In genomic region chr7:83745065-83745412, GRCm38 (mm10) we compare ENCODE assay signal across 11 mouse cellular contexts. TPM values are rescaled to one million over a fixed set of nuclear protein-coding genes. Genes with fewer than 3 reads are reported as not detected.
DNase-seq lines count a peak whose midpoint lies in the region; ATAC-seq and TF ChIP-seq lines count a peak whose summit lies in the region.
"Had no signal": no experiment of that assay in that cellular context is flagged by ENCODE, and none has a peak within 500 bp of the region (broad histone marks: within the 10 kb centered on the region; RNA-seq: fewer than 3 reads in every experiment).

No protein-coding gene starts in this region.

- H3K27ac ChIP-seq in heart, embryonic 10.5 days: peak overlapping the region; percentile 49; the same call in 1 of the 2 replicates
- H3K27ac ChIP-seq in midbrain, embryonic 16.5 days (ENCODE audit: low read length): no peak overlapping the region
- H3K27ac ChIP-seq in midbrain, embryonic 14.5 days (replicated peaks; ENCODE audit: low read depth, low read length): no peak overlapping the region
- peak overlapping the region; percentile 70 for H3K27ac ChIP-seq in intestine, embryonic 15.5 days
- H3K27ac ChIP-seq in stomach, postnatal 0 days (replicated peaks): peak overlapping the region; percentile 78

- intact Hi-C loops in heart, postnatal 25 days (cut with DNase I): no loop called here

- 0 out of 2 replicates have a peak, but pooled peaks cover 8% of the 10 kb centered on the region for H3K27me3 ChIP-seq in heart, embryonic 10.5 days (ENCODE audit: insufficient read depth, poor library complexity, severe bottlenecking)
- H3K27me3 ChIP-seq in midbrain, embryonic 16.5 days (ENCODE audit: control insufficient read depth, insufficient read depth, low read depth, low read length): no peaks in the 10 kb centered on the region
- H3K27me3 ChIP-seq in midbrain, embryonic 14.5 days (ENCODE audit: control insufficient read depth, insufficient read depth, low read length): no peaks in the 10 kb centered on the region
- no peaks in the 10 kb centered on the region for H3K27me3 ChIP-seq in intestine, embryonic 15.5 days (replicated peaks)
- H3K27me3 ChIP-seq in stomach, postnatal 0 days (ENCODE audit: control insufficient read depth, insufficient read depth, low read length): no peaks in the 10 kb centered on the region

- H3K4me3 ChIP-seq in heart, embryonic 10.5 days: no peak overlapping the region
- H3K4me3 ChIP-seq in midbrain, embryonic 16.5 days (ENCODE audit: low read depth, low read length): no peak overlapping the region
- H3K4me3 ChIP-seq in midbrain, embryonic 14.5 days (replicated peaks; ENCODE audit: low read depth, low read length): no peak overlapping the region
- no peak overlapping the region for H3K4me3 ChIP-seq in intestine, embryonic 15.5 days (replicated peaks)
- H3K4me3 ChIP-seq in stomach, postnatal 0 days (ENCODE audit: low read depth, low read length): peak overlapping the region; percentile 25

- TF ChIP-seq CTCF in stomach, postnatal 0 days (IDR thresholded peaks at IDR 0.05; ENCODE audit: low read depth): no peak

- TF ChIP-seq EP300 in stomach, postnatal 0 days (optimal IDR thresholded peaks at IDR 0.05): no peak

- H3K9ac ChIP-seq in midbrain, embryonic 16.5 days (ENCODE audit: low read depth, low read length): no peak overlapping the region
- H3K9ac ChIP-seq in midbrain, embryonic 14.5 days (replicated peaks; ENCODE audit: low read length): no peak overlapping the region
- no peak overlapping the region for H3K9ac ChIP-seq in intestine, embryonic 15.5 days
- H3K9ac ChIP-seq in stomach, postnatal 0 days (ENCODE audit: low read length): peak overlapping the region; percentile 23; the same call in 1 of the 2 replicates
- H3K9ac ChIP-seq: liver, postnatal 0 days had no signal

- H3K9me3 ChIP-seq in heart, embryonic 10.5 days: no peaks in the 10 kb centered on the region
- no peaks in the 10 kb centered on the region for H3K9me3 ChIP-seq in midbrain, embryonic 16.5 days (replicated peaks; ENCODE audit: control insufficient read depth, low read length, poor library complexity, severe bottlenecking)
- no peaks in the 10 kb centered on the region for H3K9me3 ChIP-seq in midbrain, embryonic 14.5 days (ENCODE audit: control insufficient read depth, low read length)
- no peaks in the 10 kb centered on the region for H3K9me3 ChIP-seq in intestine, embryonic 15.5 days
- H3K9me3 ChIP-seq in stomach, postnatal 0 days (ENCODE audit: control insufficient read depth, low read length): no peaks in the 10 kb centered on the region

- 0 out of 2 replicates have a peak, but pooled peaks have one; percentile 8 for ATAC-seq in midbrain, embryonic 16.5 days
- ATAC-seq in midbrain, embryonic 14.5 days (ENCODE audit: low FRiP score, low TSS enrichment): no peak
- no peak; the same call in 1 of the 2 replicates for ATAC-seq in intestine, embryonic 15.5 days
- no peak for ATAC-seq in stomach, postnatal 0 days (ENCODE audit: low FRiP score, low TSS enrichment)
- ATAC-seq in inflammation-experienced regulatory T-cells, adult 6 months: no peak
- ATAC-seq: liver, postnatal 0 days had no signal

- H3K36me3 ChIP-seq in heart, embryonic 10.5 days: no peaks in the 10 kb centered on the region
- H3K36me3 ChIP-seq in midbrain, embryonic 16.5 days (ENCODE audit: control insufficient read depth, insufficient read depth, low read length): no peaks in the 10 kb centered on the region
- H3K36me3 ChIP-seq in midbrain, embryonic 14.5 days (ENCODE audit: control insufficient read depth, insufficient read depth, low read length): no peaks in the 10 kb centered on the region
- H3K36me3 ChIP-seq in intestine, embryonic 15.5 days: no peaks in the 10 kb centered on the region
- no peaks in the 10 kb centered on the region for H3K36me3 ChIP-seq in stomach, postnatal 0 days (ENCODE audit: control insufficient read depth, insufficient read depth, low read length)

- H3K4me1 ChIP-seq in heart, embryonic 10.5 days: peaks cover 25% of the 10 kb centered on the region
- peaks cover 6% of the 10 kb centered on the region; the same call in 1 of the 2 replicates for H3K4me1 ChIP-seq in midbrain, embryonic 16.5 days (ENCODE audit: control insufficient read depth, insufficient read depth, low read length)
- 0 out of 2 replicates have a peak, but pooled peaks cover 5% of the 10 kb centered on the region for H3K4me1 ChIP-seq in midbrain, embryonic 14.5 days (ENCODE audit: control insufficient read depth, insufficient read depth, low read length)
- H3K4me1 ChIP-seq in intestine, embryonic 15.5 days (replicated peaks): no peaks in the 10 kb centered on the region
- 0 out of 2 replicates have a peak, but pooled peaks cover 2% of the 10 kb centered on the region for H3K4me1 ChIP-seq in stomach, postnatal 0 days (replicated peaks; ENCODE audit: control insufficient read depth, insufficient read depth)

- no peak for DNase-seq in heart, embryonic 10.5 days (ENCODE audit: low spot score)
- DNase-seq in heart, postnatal 25 days (ENCODE audit: low spot score): no peak
- DNase-seq in midbrain, embryonic 14.5 days: no peak
- no peak for DNase-seq in stomach, postnatal 0 days (ENCODE audit: low spot score)
- DNase-seq in right cerebral cortex, postnatal 4 days: no peak
- DNase-seq: layer of hippocampus, adult 9-11 months; thymus, postnatal 25 days had no signal

- H3K4me2 ChIP-seq in midbrain, embryonic 16.5 days (ENCODE audit: low read length): peak overlapping the region; percentile 29; the same call in 1 of the 2 replicates
- no peak overlapping the region for H3K4me2 ChIP-seq in midbrain, embryonic 14.5 days (ENCODE audit: low read length)
- H3K4me2 ChIP-seq in intestine, embryonic 15.5 days (replicated peaks): peak overlapping the region; percentile 46
- peak overlapping the region; percentile 42 for H3K4me2 ChIP-seq in stomach, postnatal 0 days (replicated peaks; ENCODE audit: low read depth)

- WGBS in heart, embryonic 10.5 days: 70% methylated on average over 9 of the region's 9 CpGs
- WGBS in midbrain, embryonic 16.5 days: 78% methylated on average over 9 of the region's 9 CpGs
- 77% methylated on average over 9 of the region's 9 CpGs for WGBS in midbrain, embryonic 14.5 days
- WGBS in intestine, embryonic 15.5 days: 65% methylated on average over 9 of the region's 9 CpGs
- 52% methylated on average over 9 of the region's 9 CpGs for WGBS in stomach, postnatal 0 days

RNA-seq across cellular contexts. Expression of gene Il16, which starts 0.5 kb away (rescaled TPM):
- polyA plus RNA-seq in heart, embryonic 10.5 days (2016; fragmentation: Nextera tagmentation; extraction: Ambion mirVana): 1.7 and 2.0 TPM in 2 replicates
- 1 to 10 TPM; 8.2 to 8.4 TPM for total RNA-seq in heart, postnatal 25 days (2021)
- polyA plus RNA-seq in midbrain, embryonic 16.5 days (2015; fragmentation: Nextera tagmentation; extraction: Ambion mirVana): 0.84 and 0.96 TPM in 2 replicates
- polyA plus RNA-seq in midbrain, embryonic 14.5 days (2014; fragmentation: Nextera tagmentation; extraction: Ambion mirVana): 0.43 and 0.70 TPM in 2 replicates
- polyA plus RNA-seq in intestine, embryonic 15.5 days (2015; fragmentation: Nextera tagmentation; extraction: Ambion mirVana): 3.9 and 4.5 TPM in 2 replicates
- 2.6 and 2.8 TPM in 2 replicates for polyA plus RNA-seq in stomach, postnatal 0 days (2015; fragmentation: Nextera tagmentation; extraction: Ambion mirVana)
- 100 to 1,000 TPM; 206 to 386 (median 321) TPM for polyA plus RNA-seq in inflammation-experienced regulatory T-cells, adult 6 months (2017; shearing (Covaris generic))

RNA-seq across cellular contexts. Expression of gene Cfap161, which starts 49.6 kb away (rescaled TPM):
- polyA plus RNA-seq in heart, embryonic 10.5 days (2016; fragmentation: Nextera tagmentation; extraction: Ambion mirVana): 1.1 and 3.7 TPM in 2 replicates
- not detected for total RNA-seq in heart, postnatal 25 days (2021)
- 1.8 and 2.3 TPM in 2 replicates for polyA plus RNA-seq in midbrain, embryonic 16.5 days (2015; fragmentation: Nextera tagmentation; extraction: Ambion mirVana)
- 0.49 and 0.55 TPM in 2 replicates for polyA plus RNA-seq in midbrain, embryonic 14.5 days (2014; fragmentation: Nextera tagmentation; extraction: Ambion mirVana)
- 0.13 TPM in 1 of 2 replicates, not detected in the other for polyA plus RNA-seq in intestine, embryonic 15.5 days (2015; fragmentation: Nextera tagmentation; extraction: Ambion mirVana)
- polyA plus RNA-seq in stomach, postnatal 0 days (2015; fragmentation: Nextera tagmentation; extraction: Ambion mirVana): 0.05 and 0.13 TPM in 2 replicates
- not detected for polyA plus RNA-seq in inflammation-experienced regulatory T-cells, adult 6 months (2017; shearing (Covaris generic))
- polyA plus RNA-seq: liver, postnatal 0 days had no signal

Comparison
In these comparisons a context has a peak if more than half of its experiments do, and no peak if none do; other contexts are left out.
1. H3K27ac ChIP-seq: peak in heart, embryonic 10.5 days (single experiment), intestine, embryonic 15.5 days (single experiment) and stomach, postnatal 0 days (single experiment); none in midbrain, embryonic 16.5 days (single experiment) and midbrain, embryonic 14.5 days (single experiment).
2. RNA of gene Il16, which starts 0.5 kb away (polyA plus RNA-seq): 206 to 386 TPM in inflammation-experienced regulatory T-cells, adult 6 months; 3.9 to 4.5 TPM in intestine, embryonic 15.5 days, 2.6 to 2.8 TPM in stomach, postnatal 0 days, 1.7 to 2.0 TPM in heart, embryonic 10.5 days, 0.84 to 0.96 TPM in midbrain, embryonic 16.5 days and 0.43 to 0.70 TPM in midbrain, embryonic 14.5 days; every median in the first group is over 10 times any median in the second.